Mouse (Mus musculus) lung, postnatal 0 days (tissue): ENCODE measurements around the gene Ctsz. TPM values are rescaled to one million over a fixed set of nuclear protein-coding genes. Genes with fewer than 3 reads are reported as not detected.

Experiments
- ATAC-seq: fragments of 200-750 bp; cut with Nextera tagmentation; 2 replicates; pipeline ENCODE4 v1.8.0; 2017; ENCODE audit warnings: moderate library complexity
- DNase-seq: peaks from one replicate; pipeline ENCODE4 v3.0.0-alpha.2; 2016; ENCODE audit warnings: low spot score
- H3K27ac ChIP-seq: fragments of 300-500 bp; sonication (generic); 2 replicates; pipeline ENCODE4 v1.5.1; 2014; ENCODE audit warnings: antibody characterized with exemption, mild to moderate bottlenecking, low read length, mixed read lengths
- H3K27me3 ChIP-seq: fragments of 300-500 bp; sonication (generic); replicated peaks from 2 replicates; pipeline ENCODE4 v1.6.1; 2014; ENCODE audit warnings: low read length, mixed read lengths; ENCODE audit not compliant: insufficient read depth
- H3K36me3 ChIP-seq: fragments of 300-500 bp; sonication (generic); 2 replicates; pipeline ENCODE4 v1.6.1; 2014; ENCODE audit warnings: low read length, mixed read lengths; ENCODE audit not compliant: insufficient read depth
- H3K4me1 ChIP-seq: fragments of 300-500 bp; sonication (generic); 2 replicates; pipeline ENCODE4 v1.6.1; 2014; ENCODE audit warnings: antibody characterized with exemption, low read depth, low read length, mixed read lengths; ENCODE audit not compliant: insufficient read depth
- H3K4me2 ChIP-seq: fragments of 300-500 bp; sonication (generic); replicated peaks from 2 replicates; pipeline ENCODE4 v1.6.1; 2014; ENCODE audit warnings: low read depth, mild to moderate bottlenecking, low read length, moderate library complexity, mixed read lengths
- H3K4me3 ChIP-seq: fragments of 300-500 bp; sonication (generic); 2 replicates; pipeline ENCODE4 v1.5.1; 2014; ENCODE audit warnings: low read depth, low read length
- H3K9ac ChIP-seq: fragments of 300-500 bp; sonication (generic); replicated peaks from 2 replicates; pipeline ENCODE4 v1.6.1; 2014; ENCODE audit warnings: low read depth, mild to moderate bottlenecking
- H3K9me3 ChIP-seq: fragments of 300-500 bp; sonication (generic); 2 replicates; pipeline ENCODE4 v1.6.1; 2016; ENCODE audit warnings: low read length, mixed read lengths
- CTCF ChIP-seq: IDR thresholded peaks from 2 replicates; pipeline ENCODE4 v1.5.1; 2016; ENCODE audit warnings: antibody characterized with exemption, mild to moderate bottlenecking
- EP300 ChIP-seq: IDR thresholded peaks from 2 replicates; pipeline ENCODE4 v1.6.1; 2016; ENCODE audit warnings: antibody characterized with exemption, mild to moderate bottlenecking, control low read depth
- WGBS: fragments of 180-500 bp; shearing (Covaris S2); extraction: QIAGEN DNeasy Blood & Tissue Kit; methylation state at CpG from one replicate; pipeline ENCODE4 v1.1.7; 2014; 5-methylcytosine and 5-hydroxymethylcytosine counted together
- polyA plus RNA-seq: library from polyadenylated mRNA; unstranded; fragments of >200 nt; fragmentation: Nextera tagmentation; extraction: Ambion mirVana; gene quantifications from 2 replicates; pipeline ENCODE4 v1.2.1, GENCODE M21; 2015

Gene Ctsz
- polyA plus RNA-seq, 1 experiment from 2014 or later: 222 TPM

GRCm38 (mm10) chr2:174443046-174443445, 4.2 kb upstream of the Ctsz start:
- no peaks in the 10 kb centered on the region for H3K36me3 ChIP-seq
- no peak overlapping the region for H3K4me3 ChIP-seq
- DNase-seq (no peak), ATAC-seq (no peak)
- 0 out of 2 replicates have a peak overlapping the region, but pooled peaks have one; percentile 15 for H3K27ac ChIP-seq
- H3K27me3 ChIP-seq: no peaks in the 10 kb centered on the region
- H3K4me2 ChIP-seq: no peak overlapping the region
- H3K9ac ChIP-seq: no peak overlapping the region
- no peaks in the 10 kb centered on the region for H3K9me3 ChIP-seq
- 16% methylated on average over 2 of the region's 2 CpGs for WGBS
- TF ChIP-seq EP300 (peak; percentile 21; the same call in 1 of the 2 replicates), CTCF (no peak)
- H3K4me1 ChIP-seq: peaks cover 16% of the 10 kb centered on the region

GRCm38 (mm10) chr2:174442460-174442859, 3.6 kb upstream of the Ctsz start:
- peak overlapping the region; percentile 78 for H3K27ac ChIP-seq

GRCm38 (mm10) chr2:174441898-174442297, 3.1 kb upstream of the Ctsz start:
- 52% methylated on average over 4 of the region's 4 CpGs for WGBS
- Histone ChIP-seq H3K36me3 (no peaks in the 10 kb centered on the region), H3K4me2 (no peak overlapping the region), H3K9ac (no peak overlapping the region), H3K27me3 (no peaks in the 10 kb centered on the region), H3K27ac (peak overlapping the region; percentile 78; the same call in 1 of the 2 replicates), H3K4me3 (no peak overlapping the region), H3K4me1 (peaks cover 20% of the 10 kb centered on the region), H3K9me3 (no peaks in the 10 kb centered on the region)
- ATAC-seq (peak; percentile 49), DNase-seq (peak; percentile 69)
- TF ChIP-seq CTCF (no peak), EP300 (no peak)

More at GRCm38 (mm10) chr2:174442460-174442859, 3.6 kb upstream of the Ctsz start:
- H3K4me3 ChIP-seq: no peak overlapping the region
- ATAC-seq: peak; percentile 64
- H3K9me3 ChIP-seq: no peaks in the 10 kb centered on the region
- peaks cover 20% of the 10 kb centered on the region for H3K4me1 ChIP-seq
- no peak overlapping the region for H3K9ac ChIP-seq
- no peak for TF ChIP-seq EP300
- no peak for TF ChIP-seq CTCF
- H3K36me3 ChIP-seq: no peaks in the 10 kb centered on the region
- H3K4me2 ChIP-seq: no peak overlapping the region
- WGBS: 47% methylated on average over 9 of the region's 9 CpGs
- peak; percentile 70 for DNase-seq
- H3K27me3 ChIP-seq: no peaks in the 10 kb centered on the region

GRCm38 (mm10) chr2:174439961-174440360, 1.1 kb upstream of the Ctsz start:
- H3K9me3 ChIP-seq: no peaks in the 10 kb centered on the region
- no peak overlapping the region for H3K27ac ChIP-seq
- H3K9ac ChIP-seq: no peak overlapping the region
- H3K4me3 ChIP-seq: no peak overlapping the region
- WGBS: 81% methylated on average over 9 of the region's 9 CpGs
- H3K4me2 ChIP-seq: no peak overlapping the region
- H3K36me3 ChIP-seq: no peaks in the 10 kb centered on the region
- DNase-seq (no peak), ATAC-seq (no peak)
- no peaks in the 10 kb centered on the region for H3K27me3 ChIP-seq
- peaks cover 20% of the 10 kb centered on the region for H3K4me1 ChIP-seq
- TF ChIP-seq CTCF (no peak), EP300 (no peak)

- no peak for DNase-seq
- Histone ChIP-seq H3K9me3 (no peaks in the 10 kb centered on the region), H3K9ac (peak overlapping the region; percentile 59; the same call in 1 of the 2 replicates), H3K4me3 (peak overlapping the region; percentile 52; the same call in 1 of the 2 replicates), H3K27me3 (no peaks in the 10 kb centered on the region), H3K4me1 (peaks cover 20% of the 10 kb centered on the region), H3K36me3 (no peaks in the 10 kb centered on the region), H3K27ac (peak overlapping the region; percentile 55; the same call in 1 of the 2 replicates), H3K4me2 (peak overlapping the region; percentile 74; the same call in 1 of the 2 replicates)
- ATAC-seq: no peak
- 62% methylated on average over 5 of the region's 5 CpGs for WGBS
- TF ChIP-seq CTCF (no peak), EP300 (no peak)
Measured at GRCm38 (mm10) chr2:174439450-174439838, 605 bp upstream of the Ctsz start.

- ATAC-seq (no peak), DNase-seq (no peak)
- TF ChIP-seq EP300: no peak
- no peak for TF ChIP-seq CTCF
- H3K9me3 ChIP-seq: no peaks in the 10 kb centered on the region
- H3K36me3 ChIP-seq: no peaks in the 10 kb centered on the region; the same call in 1 of the 2 replicates
- peaks cover 20% of the 10 kb centered on the region for H3K4me1 ChIP-seq
- peak overlapping the region; percentile 74 for H3K4me2 ChIP-seq
- peak overlapping the region; percentile 52 for H3K4me3 ChIP-seq
- H3K27ac ChIP-seq: peak overlapping the region; percentile 55
- peak overlapping the region; percentile 59 for H3K9ac ChIP-seq
- H3K27me3 ChIP-seq: no peaks in the 10 kb centered on the region
- 62% methylated on average over 11 of the region's 11 CpGs for WGBS
Measured at GRCm38 (mm10) chr2:174438181-174438580, 658 bp downstream of the Ctsz start.

GRCm38 (mm10) chr2:174437697-174437982, 1.2 kb downstream of the Ctsz start:
- Histone ChIP-seq H3K27ac (peak overlapping the region; percentile 55), H3K9ac (no peak overlapping the region), H3K4me1 (peaks cover 20% of the 10 kb centered on the region), H3K36me3 (no peaks in the 10 kb centered on the region; the same call in 1 of the 2 replicates), H3K4me3 (no peak overlapping the region), H3K4me2 (peak overlapping the region; percentile 74), H3K9me3 (no peaks in the 10 kb centered on the region), H3K27me3 (no peaks in the 10 kb centered on the region)
- DNase-seq: peak; percentile 83
- TF ChIP-seq EP300 (peak; percentile 67), CTCF (no peak)
- WGBS: 66% methylated on average over 4 of the region's 4 CpGs
- peak; percentile 37 for ATAC-seq
